Mouse (Mus musculus) stomach, postnatal 0 days (tissue): Measurements from ENCODE around the gene Slc6a19.

ENCODE experiments used
- CTCF ChIP-seq: IDR thresholded peaks from 2 replicates; pipeline ENCODE4 v1.5.1; 2016; ENCODE audit warnings: antibody characterized with exemption, low read depth, mild to moderate bottlenecking, moderate library complexity
- EP300 ChIP-seq: optimal IDR thresholded peaks from 2 replicates; pipeline ENCODE3; 2016; ENCODE audit warnings: antibody characterized with exemption

GRCm38 (mm10) chr13:73709491-73709890 lies 4.8 kb upstream of the Slc6a19 start:
- TF ChIP-seq CTCF = no peak
- no peak for TF ChIP-seq EP300
